Mouse (Mus musculus) limb, embryonic 11.5 days (tissue): ENCODE measurements around the gene Ppp2r1b. TPM values are rescaled to one million over a fixed set of nuclear protein-coding genes. Genes with fewer than 3 reads are reported as not detected.

ENCODE experiments used
- ATAC-seq: fragments of 200-750 bp; cut with Nextera tagmentation; 2 replicates; pipeline ENCODE4 v1.8.0; 2017; ENCODE audit warnings: low read depth; ENCODE audit not compliant: insufficient number of reproducible peaks, low FRiP score, low TSS enrichment
- DNase-seq: peaks from one replicate; pipeline ENCODE4 v3.0.0-alpha.2; 2015; ENCODE audit warnings: low spot score
- H3K27ac ChIP-seq: fragments of 300-500 bp; sonication (generic); replicated peaks from 2 replicates; pipeline ENCODE4 v1.5.1; 2014; ENCODE audit warnings: low read depth, mild to moderate bottlenecking, low read length
- H3K27me3 ChIP-seq: fragments of 300-500 bp; sonication (generic); 2 replicates; pipeline ENCODE4 v1.6.1; 2014; ENCODE audit warnings: mild to moderate bottlenecking, low read length, mixed read lengths; ENCODE audit not compliant: control insufficient read depth, insufficient read depth
- H3K36me3 ChIP-seq: fragments of 300-500 bp; sonication (generic); 2 replicates; pipeline ENCODE4 v1.6.1; 2014; ENCODE audit warnings: mild to moderate bottlenecking, low read length, moderate library complexity, mixed read lengths; ENCODE audit not compliant: control insufficient read depth, insufficient read depth
- H3K4me1 ChIP-seq: fragments of 300-500 bp; sonication (generic); 2 replicates; pipeline ENCODE4 v1.6.1; 2014; ENCODE audit warnings: low read length, mixed read lengths; ENCODE audit not compliant: control insufficient read depth, insufficient read depth
- H3K4me2 ChIP-seq: fragments of 300-500 bp; sonication (generic); 2 replicates; pipeline ENCODE4 v1.6.1; 2014; ENCODE audit warnings: low read depth, mild to moderate bottlenecking, moderate library complexity; ENCODE audit not compliant: severe bottlenecking
- H3K4me3 ChIP-seq: fragments of 300-500 bp; sonication (generic); 2 replicates; pipeline ENCODE4 v1.5.1; 2014; ENCODE audit warnings: low read depth, low read length
- H3K9ac ChIP-seq: fragments of 300-500 bp; sonication (generic); 2 replicates; pipeline ENCODE4 v1.6.1; 2014; ENCODE audit warnings: mild to moderate bottlenecking, low read length
- H3K9me3 ChIP-seq: fragments of 300-500 bp; sonication (generic); 2 replicates; pipeline ENCODE4 v1.6.1; 2016; ENCODE audit warnings: low read length; ENCODE audit not compliant: control insufficient read depth
- WGBS: fragments of 180-500 bp; shearing (Covaris S2); extraction: QIAGEN DNeasy Blood & Tissue Kit; methylation state at CpG from one replicate; pipeline ENCODE4 v1.1.7; 2014; 5-methylcytosine and 5-hydroxymethylcytosine counted together
- polyA plus RNA-seq: library from polyadenylated mRNA; unstranded; fragments of >200 nt; fragmentation: Nextera tagmentation; extraction: Ambion mirVana; gene quantifications from 2 replicates; pipeline ENCODE4 v1.2.1, GENCODE M21; 2014

Gene Ppp2r1b
- polyA plus RNA-seq, 1 experiment from 2014 or later: 126 TPM

GRCm38 (mm10) chr9:50811746-50812145, 33.4 kb upstream of the Ppp2r1b start:
- Histone ChIP-seq H3K4me2 (no peak overlapping the region), H3K9ac (no peak overlapping the region), H3K27me3 (no peaks in the 10 kb centered on the region), H3K4me1 (no peaks in the 10 kb centered on the region), H3K9me3 (no peaks in the 10 kb centered on the region), H3K4me3 (no peak overlapping the region), H3K36me3 (peaks cover 12% of the 10 kb centered on the region), H3K27ac (no peak overlapping the region)
- WGBS: 82% methylated on average over 2 of the region's 2 CpGs
- DNase-seq (no peak), ATAC-seq (no peak)

GRCm38 (mm10) chr9:50813796-50814195, 31.3 kb upstream of the Ppp2r1b start:
- Histone ChIP-seq H3K9ac (no peak overlapping the region), H3K9me3 (no peaks in the 10 kb centered on the region), H3K27me3 (no peaks in the 10 kb centered on the region), H3K4me1 (no peaks in the 10 kb centered on the region), H3K36me3 (peaks cover 12% of the 10 kb centered on the region), H3K27ac (no peak overlapping the region), H3K4me2 (no peak overlapping the region), H3K4me3 (no peak overlapping the region)
- WGBS: 92% methylated on average over 5 of the region's 5 CpGs
- ATAC-seq: no peak
- DNase-seq: no peak

DNA sequence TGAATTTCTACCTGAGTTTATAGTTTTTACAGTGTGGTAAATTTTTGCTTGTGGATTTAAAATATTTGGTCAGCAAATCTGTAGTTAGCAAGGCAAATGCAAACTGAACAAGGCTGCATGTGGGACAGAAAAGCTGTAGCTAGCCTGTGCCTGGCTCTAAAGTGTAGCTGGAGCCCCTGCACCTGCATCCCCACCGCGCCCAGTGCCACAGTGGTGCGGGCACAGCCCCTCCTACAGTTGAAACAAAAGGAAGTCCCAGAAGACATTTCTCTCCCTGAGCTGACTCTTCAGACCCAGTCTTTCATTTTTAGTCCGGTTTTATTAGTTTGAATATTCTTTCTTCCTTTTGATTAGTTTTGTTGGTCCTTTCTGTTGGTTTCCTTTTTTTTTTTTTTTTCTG, 29.4 kb upstream of the Ppp2r1b start:
- Histone ChIP-seq H3K4me1 (no peaks in the 10 kb centered on the region), H3K27ac (no peak overlapping the region), H3K36me3 (peaks cover 6% of the 10 kb centered on the region), H3K27me3 (no peaks in the 10 kb centered on the region), H3K9ac (no peak overlapping the region), H3K4me2 (no peak overlapping the region), H3K4me3 (no peak overlapping the region), H3K9me3 (no peaks in the 10 kb centered on the region)
- DNase-seq (no peak), ATAC-seq (no peak)
- WGBS: 97% methylated on average over 4 of the region's 4 CpGs

- DNase-seq (no peak), ATAC-seq (no peak)
- no peak overlapping the region for H3K4me3 ChIP-seq
- no peaks in the 10 kb centered on the region for H3K27me3 ChIP-seq
- H3K27ac ChIP-seq: no peak overlapping the region
- no peaks in the 10 kb centered on the region for H3K4me1 ChIP-seq
- 92% methylated on average over 1 of the region's 1 CpGs for WGBS
- H3K9me3 ChIP-seq: no peaks in the 10 kb centered on the region
- peaks cover 6% of the 10 kb centered on the region for H3K36me3 ChIP-seq
- H3K9ac ChIP-seq: no peak overlapping the region
- H3K4me2 ChIP-seq: no peak overlapping the region
These were observed 28.6 kb upstream of the Ppp2r1b start for GRCm38 (mm10) chr9:50816512-50816911.

DNA sequence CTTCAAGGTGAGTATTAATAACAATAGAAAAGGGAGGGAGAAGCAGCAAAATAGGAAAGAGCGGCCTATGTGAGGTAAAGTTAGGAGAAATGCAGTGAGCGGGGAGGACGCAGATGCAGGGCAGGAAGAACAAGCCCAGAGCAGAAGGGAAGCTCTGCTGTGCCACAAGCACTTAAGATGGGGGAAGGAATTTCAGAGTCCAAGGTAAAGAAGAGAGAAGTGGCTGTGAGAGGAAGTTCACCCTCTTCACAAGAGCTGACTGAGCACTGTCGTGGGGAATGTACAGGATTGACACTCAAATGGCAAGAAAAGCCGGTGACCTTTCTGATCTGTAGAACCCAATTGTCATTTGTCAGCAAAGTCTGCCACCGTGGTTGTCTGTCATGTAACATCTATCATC, 27.1 kb upstream of the Ppp2r1b start:
- no peaks in the 10 kb centered on the region for H3K9me3 ChIP-seq
- H3K36me3 ChIP-seq: peaks cover 6% of the 10 kb centered on the region
- no peak overlapping the region for H3K27ac ChIP-seq
- H3K4me3 ChIP-seq: no peak overlapping the region
- no peak overlapping the region for H3K4me2 ChIP-seq
- DNase-seq (no peak), ATAC-seq (no peak)
- H3K9ac ChIP-seq: no peak overlapping the region
- H3K27me3 ChIP-seq: no peaks in the 10 kb centered on the region
- no peaks in the 10 kb centered on the region for H3K4me1 ChIP-seq
- 94% methylated on average over 6 of the region's 6 CpGs for WGBS

DNA sequence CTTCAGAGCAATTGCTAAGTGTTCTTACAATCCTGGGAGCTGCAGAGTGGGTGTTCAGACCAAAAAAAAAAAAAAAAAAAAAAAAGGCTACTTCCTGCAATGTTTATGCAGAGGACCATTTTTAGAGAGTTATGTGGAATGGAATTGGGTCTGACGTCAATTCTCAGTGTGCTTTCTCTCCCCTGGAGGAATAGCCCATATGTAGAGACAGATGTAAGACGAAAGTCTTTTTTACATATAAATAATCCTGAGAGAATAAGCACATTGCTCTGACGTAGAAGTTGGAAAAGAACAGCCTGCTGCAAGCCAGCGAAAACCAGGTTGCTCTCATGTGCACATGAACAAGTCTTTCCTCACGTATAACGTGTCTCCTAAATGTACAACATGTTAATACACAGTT, 25.4 kb upstream of the Ppp2r1b start:
- 92% methylated on average over 6 of the region's 6 CpGs for WGBS
- no peaks in the 10 kb centered on the region for H3K4me1 ChIP-seq
- no peak overlapping the region for H3K27ac ChIP-seq
- no peak for ATAC-seq
- H3K27me3 ChIP-seq: no peaks in the 10 kb centered on the region
- H3K4me2 ChIP-seq: no peak overlapping the region
- peaks cover 2% of the 10 kb centered on the region for H3K36me3 ChIP-seq
- DNase-seq: no peak
- H3K9ac ChIP-seq: no peak overlapping the region
- H3K4me3 ChIP-seq: no peak overlapping the region
- no peaks in the 10 kb centered on the region for H3K9me3 ChIP-seq

GRCm38 (mm10) chr9:50821651-50822050, 23.4 kb upstream of the Ppp2r1b start:
- H3K36me3 ChIP-seq: no peaks in the 10 kb centered on the region; the same call in none of the 2 replicates
- H3K27ac ChIP-seq: no peak overlapping the region
- WGBS: 94% methylated on average over 6 of the region's 6 CpGs
- H3K4me1 ChIP-seq: no peaks in the 10 kb centered on the region
- DNase-seq: no peak
- no peaks in the 10 kb centered on the region for H3K9me3 ChIP-seq
- no peaks in the 10 kb centered on the region for H3K27me3 ChIP-seq
- H3K4me2 ChIP-seq: no peak overlapping the region
- no peak overlapping the region for H3K9ac ChIP-seq
- no peak for ATAC-seq
- H3K4me3 ChIP-seq: no peak overlapping the region

DNA sequence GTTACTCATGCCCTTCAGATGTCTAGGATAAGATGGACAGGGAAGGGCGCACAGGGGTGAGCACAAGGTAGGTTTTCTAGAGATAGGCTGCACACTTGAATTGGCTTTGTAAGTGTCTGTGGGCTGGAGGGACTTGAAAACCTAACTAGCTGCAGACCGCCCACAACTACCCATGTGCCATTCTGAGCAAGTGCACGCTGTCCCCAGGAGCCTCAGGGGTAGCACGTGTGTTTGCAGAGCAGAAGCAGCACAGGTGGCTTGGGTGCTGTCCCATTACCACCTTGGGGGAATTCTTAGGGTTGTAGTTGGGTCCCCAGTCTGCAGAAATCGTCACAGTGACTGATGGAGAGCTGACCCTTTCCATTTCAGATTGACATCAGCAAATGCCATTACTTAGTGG, 22.9 kb upstream of the Ppp2r1b start:
- no peak for ATAC-seq
- no peaks in the 10 kb centered on the region for H3K9me3 ChIP-seq
- no peaks in the 10 kb centered on the region; the same call in 1 of the 2 replicates for H3K36me3 ChIP-seq
- DNase-seq: no peak
- H3K4me3 ChIP-seq: no peak overlapping the region
- no peak overlapping the region for H3K9ac ChIP-seq
- H3K4me2 ChIP-seq: no peak overlapping the region
- WGBS: 93% methylated on average over 5 of the region's 5 CpGs
- H3K27me3 ChIP-seq: no peaks in the 10 kb centered on the region
- H3K27ac ChIP-seq: no peak overlapping the region
- no peaks in the 10 kb centered on the region for H3K4me1 ChIP-seq

- H3K4me1 ChIP-seq: no peaks in the 10 kb centered on the region
- H3K9ac ChIP-seq: no peak overlapping the region
- H3K27ac ChIP-seq: no peak overlapping the region
- H3K9me3 ChIP-seq: no peaks in the 10 kb centered on the region
- no peaks in the 10 kb centered on the region; the same call in 1 of the 2 replicates for H3K36me3 ChIP-seq
- H3K4me2 ChIP-seq: no peak overlapping the region
- WGBS: 91% methylated on average over 11 of the region's 11 CpGs
- ATAC-seq (no peak), DNase-seq (no peak)
- no peak overlapping the region for H3K4me3 ChIP-seq
- H3K27me3 ChIP-seq: no peaks in the 10 kb centered on the region
These were observed 21.2 kb upstream of the Ppp2r1b start for GRCm38 (mm10) chr9:50823779-50824453.
